Mouse (Mus musculus): Measurements from ENCODE around the gene Gdpd1.

GRCm38 (mm10) chr11:87121864-87122263 is 48.0 kb upstream of the Gdpd1 start:
- TF ChIP-seq POLR2A (IDR thresholded peaks at IDR 0.05; ENCODE audit: borderline replicate concordance, extremely low read depth, insufficient read depth, insufficient read length, poor library complexity, severe bottlenecking) (no peak), CTCF (IDR thresholded peaks at IDR 0.05; ENCODE audit: borderline replicate concordance, extremely low read depth, insufficient read depth, insufficient read length) (no peak)

Data from brain, embryonic 14.5 days (tissue).